Mouse (Mus musculus) cerebellum, adult 11-12 months (tissue): ENCODE measurements around the gene Psmb2.

Source experiments
- DNase-seq: peaks from one replicate; pipeline ENCODE4 v3.0.0; 2022

Psmb2 gene

GRCm38 (mm10) chr4:126753268-126754230 lies 76.1 kb downstream of the Psmb2 start, which contains the start of the genes Ncdn and AU040320:
Gene Ncdn, minus strand, starts transcription at chr4:126753438.
Gene AU040320, plus strand, starts transcription at chr4:126753544.
- peak; percentile 98 for DNase-seq

- no peak for DNase-seq
Measured at GRCm38 (mm10) chr4:126754231-126754611, 76.8 kb downstream of the Psmb2 start.

GRCm38 (mm10) chr4:126754736-126755374 lies 77.4 kb downstream of the Psmb2 start:
- no peak for DNase-seq

- peak; percentile 90 for DNase-seq
Measured at GRCm38 (mm10) chr4:126756766-126757165, 79.3 kb downstream of the Psmb2 start.

- DNase-seq = peak; percentile 41
Measured at GRCm38 (mm10) chr4:126758299-126758698, 80.9 kb downstream of the Psmb2 start.
